Mouse (Mus musculus) retina, postnatal 7 days (tissue): ENCODE results near the gene Gm8797.
A peak's percentile ranks its signal among the peaks of the same experiment; 100 is the strongest.
"Not testable (repeated sequence)": the region's sequence is repeated elsewhere in the genome, so short reads cannot be mapped to it uniquely, and the experiment has no call there.

Experiments
- DNase-seq: peaks from one replicate; pipeline ENCODE4 v3.0.0-alpha.2; 2012; ENCODE audit warnings: low read depth, low spot score

The Gm8797 gene

DNA sequence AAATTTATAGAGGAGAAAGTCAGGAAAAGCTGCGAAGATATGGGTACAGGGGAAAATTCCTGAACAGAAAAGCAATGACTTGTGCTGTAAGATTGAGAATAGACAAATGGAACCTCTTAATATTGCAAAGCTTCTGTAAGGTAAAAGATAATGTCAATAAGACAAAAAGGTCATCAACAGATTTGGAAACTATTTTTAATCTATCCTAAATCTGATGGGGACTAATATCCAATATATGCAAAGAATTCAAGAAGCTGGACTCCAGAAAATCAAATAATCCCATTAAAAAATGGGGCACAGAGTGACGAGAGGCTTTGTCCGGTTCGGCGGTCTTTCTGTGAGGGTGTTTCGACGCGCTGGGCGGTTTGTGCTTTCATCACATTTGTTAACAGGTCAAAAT lies at the start of gene Gm8797:
Gm8797 (plus strand) TSS at position 301 of the 400 bp plus-strand sequence.
- DNase-seq, result not testable (repeated sequence)

DNA sequence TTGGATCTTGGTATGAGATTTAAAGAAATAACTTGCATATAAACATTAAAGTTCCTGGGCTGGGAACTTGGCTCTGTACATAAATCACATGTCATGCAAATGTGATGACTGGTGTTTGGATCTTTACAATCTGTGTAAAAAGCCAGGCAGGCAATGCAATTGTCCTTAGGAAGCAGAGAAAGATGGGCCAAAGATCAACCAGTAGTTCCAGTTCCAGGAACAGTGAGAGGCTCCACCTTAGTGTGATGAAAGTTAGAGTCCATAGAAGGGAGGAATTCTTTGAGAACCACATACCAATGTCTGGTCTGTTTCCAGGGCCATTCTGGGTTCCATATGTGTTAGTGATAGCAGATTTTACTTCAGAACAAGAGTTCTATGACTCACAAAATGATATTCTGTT lies 36.1 kb upstream of the Gm8797 start:
- no peak for DNase-seq

GRCm38 (mm10) chr3:5732931-5733330 lies 17.7 kb upstream of the Gm8797 start:
- DNase-seq, result no peak

DNA sequence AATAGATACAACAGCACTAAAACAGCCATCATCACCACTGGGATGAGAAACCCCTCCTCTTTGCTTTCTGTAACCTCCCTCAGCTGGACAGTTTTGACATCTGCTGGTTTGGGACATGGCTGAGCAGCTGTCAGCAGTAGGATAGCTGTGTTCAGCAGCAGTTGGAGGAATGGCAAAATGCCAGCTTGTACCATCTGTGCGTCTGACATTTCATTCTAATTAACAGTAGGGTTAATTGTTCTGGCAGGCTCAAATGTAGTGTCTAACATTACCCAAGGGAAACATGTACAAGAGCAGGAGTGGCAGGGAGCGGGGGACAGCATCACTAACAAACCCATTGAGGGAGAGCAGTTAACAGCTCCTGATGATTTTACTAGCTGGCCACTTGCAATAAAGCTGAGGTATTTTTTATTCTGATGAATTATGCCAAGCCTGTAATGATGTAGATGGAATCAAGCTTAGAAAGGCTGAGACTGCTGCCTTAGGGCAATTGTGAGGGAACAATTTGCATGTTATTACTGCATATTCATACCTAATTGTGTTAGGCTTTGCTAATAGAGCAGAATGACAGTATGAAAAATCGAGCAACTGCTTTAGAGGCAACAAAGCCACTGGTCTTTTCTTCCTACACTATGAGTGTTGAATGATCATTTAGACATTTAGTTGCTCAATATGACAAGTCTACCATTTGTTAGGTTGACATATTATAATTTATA lies 4.3 kb downstream of the Gm8797 start:
- peak; percentile 75 for DNase-seq

DNA sequence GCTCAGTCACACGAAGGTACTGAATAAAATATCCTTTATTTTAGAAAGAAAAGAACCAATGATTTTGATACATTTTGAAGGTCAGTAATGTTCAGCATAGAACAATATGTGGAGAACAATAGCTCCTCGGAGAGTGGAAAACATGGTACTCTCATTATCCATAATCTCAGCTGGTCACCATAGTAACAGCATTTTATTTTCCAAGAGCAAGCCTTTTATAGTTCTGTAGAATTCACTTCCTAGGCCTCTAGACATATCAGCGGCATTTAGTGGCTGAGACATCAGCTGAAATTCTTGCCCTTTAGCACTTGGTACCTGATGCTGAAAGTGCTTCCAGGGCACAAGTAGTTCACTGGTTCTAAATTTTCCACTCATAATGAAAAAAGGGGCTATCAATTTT lies 15.7 kb downstream of the Gm8797 start:
- DNase-seq, result no peak

DNA sequence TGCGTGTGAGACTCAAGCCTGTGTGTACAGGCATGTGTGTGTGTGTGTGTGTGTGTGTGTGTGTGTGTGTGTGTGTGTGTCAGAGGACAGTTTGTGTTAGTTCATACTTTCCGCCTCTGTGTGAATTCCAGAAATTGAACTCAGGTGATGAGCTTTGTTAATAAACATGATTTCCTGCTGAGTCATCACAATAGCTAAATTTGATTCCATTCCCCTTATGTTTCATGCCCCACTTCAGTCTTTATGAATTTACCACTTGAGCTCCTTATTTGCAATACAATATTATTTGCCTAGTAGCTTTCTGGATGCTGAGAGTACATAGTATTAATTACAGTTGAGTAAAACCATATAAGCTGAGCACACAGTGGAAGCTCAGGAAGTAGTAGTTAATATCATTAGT lies 26.3 kb downstream of the Gm8797 start:
- no peak for DNase-seq
